Mouse (Mus musculus): ENCODE data around the gene Scgb1b24. TPM values are rescaled to one million over a fixed set of nuclear protein-coding genes. Genes with fewer than 3 reads are reported as not detected.

Scgb1b24 gene
- polyA plus RNA-seq (2016; fragmentation: Nextera tagmentation; extraction: Ambion mirVana), result not detected in 2 replicates

DNA sequence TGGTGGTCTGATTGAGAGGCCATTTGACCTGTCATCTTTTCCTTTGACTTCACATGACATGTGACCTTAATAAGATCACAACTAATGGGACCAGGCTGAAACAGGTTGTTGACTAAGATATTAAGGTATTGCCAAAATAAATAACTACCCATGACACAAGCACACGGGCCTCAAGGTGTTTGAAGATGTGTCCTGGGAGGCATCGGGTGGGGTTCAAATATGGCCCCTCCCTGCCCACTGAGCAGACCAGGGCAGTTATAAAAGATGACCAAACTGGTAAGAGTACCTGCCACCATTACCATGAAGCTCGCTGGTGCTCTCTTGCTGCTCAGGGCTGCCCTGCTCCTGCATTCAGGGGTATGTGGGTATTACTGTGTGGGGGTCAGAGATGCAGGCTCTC lies at the start of gene Scgb1b24:
Scgb1b24 (plus strand) TSS at position 301 of the 400 bp plus-strand sequence.
- no peak within 1 kb of the TSS for H3K27ac ChIP-seq
- H3K9ac ChIP-seq, result no peak within 1 kb of the TSS
- 59% methylated on average over 3 of the region's 3 CpGs for WGBS (ENCODE audit: insufficient replicate concordance)
- no peaks in the 10 kb centered on the region for H3K4me1 ChIP-seq
- no peak within 1 kb of the TSS for H3K4me3 ChIP-seq
- no peak within 1 kb of the TSS for H3K4me2 ChIP-seq
- H3K36me3 ChIP-seq, result no peaks in the 10 kb centered on the region
- no peak for ATAC-seq
- H3K9me3 ChIP-seq (replicated peaks), result peaks cover 38% of the 10 kb centered on the region
- H3K27me3 ChIP-seq (replicated peaks), result no peaks in the 10 kb centered on the region

- Histone ChIP-seq H3K27ac (no peak within 1 kb of the TSS), H3K9me3 (replicated peaks) (peaks cover 47% of the 10 kb centered on the region), H3K4me3 (no peak within 1 kb of the TSS), H3K27me3 (replicated peaks) (no peaks in the 10 kb centered on the region), H3K4me2 (no peak within 1 kb of the TSS), H3K36me3 (no peaks in the 10 kb centered on the region), H3K4me1 (no peaks in the 10 kb centered on the region), H3K9ac (no peak within 1 kb of the TSS)
- no peak for ATAC-seq
- WGBS (ENCODE audit: insufficient replicate concordance), result 35% methylated on average over 2 of the region's 2 CpGs
Observed at GRCm38 (mm10) chr7:33739212-33739611, 4.4 kb upstream of the Scgb1b24 start, which contains the start of gene Scgb2b24. TSS of gene Scgb2b24 (minus strand) at chr7:33739312.

Other genes starting within 250 kb of the Scgb1b24 start
- not detected in 2 replicates for gene Scgb2b21, start 223.3 kb upstream of the Scgb1b24 start, polyA plus RNA-seq (2016; fragmentation: Nextera tagmentation; extraction: Ambion mirVana)
- gene Scgb2b24, start 4.5 kb upstream of the Scgb1b24 start, polyA plus RNA-seq (2016; fragmentation: Nextera tagmentation; extraction: Ambion mirVana), result not detected in 2 replicates
- not detected in 2 replicates for gene Scgb2b26, start 201.2 kb downstream of the Scgb1b24 start, polyA plus RNA-seq (2016; fragmentation: Nextera tagmentation; extraction: Ambion mirVana)